Mouse (Mus musculus) retina, adult 2 months (tissue): ENCODE data around the gene Mars.

ENCODE experiments used
- DNase-seq: peaks from one replicate; pipeline ENCODE4 v3.0.0-alpha.2; 2012; ENCODE audit warnings: low read depth, low spot score

Mars gene

GRCm38 (mm10) chr10:127287271-127287935 is 24.2 kb downstream of the Mars start:
- DNase-seq: no peak

DNA sequence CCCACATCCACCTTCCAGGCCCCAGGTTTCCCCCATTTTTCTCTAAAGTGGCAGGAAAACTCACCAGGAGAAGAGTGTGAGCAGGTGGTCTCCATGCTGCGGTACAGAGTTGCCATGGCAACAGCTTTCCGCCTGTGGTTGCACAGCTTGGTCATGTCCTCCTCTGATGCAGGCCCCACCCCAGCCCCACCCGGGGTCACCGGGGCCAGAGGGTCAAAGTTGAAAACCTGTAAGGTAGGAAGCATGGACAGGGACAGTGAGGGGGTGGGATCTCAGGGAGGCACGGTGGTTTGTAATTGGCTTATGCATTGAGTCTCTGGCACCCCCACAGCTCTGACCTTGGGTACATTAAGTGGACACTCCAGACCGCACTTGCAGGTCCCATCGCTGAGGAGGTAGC is 24.9 kb downstream of the Mars start:
- DNase-seq: no peak

DNA sequence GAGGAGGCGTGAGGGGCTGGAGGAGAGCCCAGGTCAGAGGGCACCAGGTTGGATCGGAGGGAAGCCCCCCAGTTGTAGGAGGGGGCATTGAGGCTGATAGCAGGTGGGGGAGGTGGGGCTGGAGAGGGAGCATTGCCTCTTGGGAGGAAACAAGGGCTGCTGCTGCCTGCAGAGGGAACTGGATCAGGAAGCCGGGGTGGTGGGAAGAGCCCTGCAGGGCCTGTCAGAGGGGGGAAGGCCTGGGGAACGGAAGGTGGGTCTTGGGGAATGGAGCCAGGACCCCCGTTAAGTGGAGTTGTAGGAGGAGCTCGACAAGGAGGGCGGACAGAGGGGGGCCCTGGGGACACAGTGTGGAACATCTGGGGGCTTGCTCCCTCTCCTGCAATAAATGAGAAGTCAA is 25.4 kb downstream of the Mars start:
- DNase-seq: no peak

DNA sequence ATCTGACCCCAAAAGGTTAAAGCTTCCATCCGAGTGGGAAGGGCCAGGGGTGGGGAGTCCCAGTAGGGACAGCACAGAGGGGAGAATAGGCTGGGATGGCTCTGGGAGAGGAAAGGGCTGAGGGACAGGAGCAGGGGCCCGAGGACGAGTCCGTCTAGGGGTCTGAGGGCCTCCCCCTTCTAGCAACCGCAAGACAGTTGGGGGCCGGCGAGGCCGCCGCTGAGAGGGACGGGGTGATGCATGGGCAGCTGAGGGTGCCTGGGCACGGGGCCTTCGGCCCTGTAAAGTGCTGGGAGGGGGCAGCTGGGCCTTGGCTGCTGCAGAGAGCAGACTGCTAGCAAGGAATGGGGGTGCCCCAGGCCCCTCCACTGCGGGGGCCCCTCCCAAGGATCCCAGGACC is 25.9 kb downstream of the Mars start:
- no peak for DNase-seq

DNA sequence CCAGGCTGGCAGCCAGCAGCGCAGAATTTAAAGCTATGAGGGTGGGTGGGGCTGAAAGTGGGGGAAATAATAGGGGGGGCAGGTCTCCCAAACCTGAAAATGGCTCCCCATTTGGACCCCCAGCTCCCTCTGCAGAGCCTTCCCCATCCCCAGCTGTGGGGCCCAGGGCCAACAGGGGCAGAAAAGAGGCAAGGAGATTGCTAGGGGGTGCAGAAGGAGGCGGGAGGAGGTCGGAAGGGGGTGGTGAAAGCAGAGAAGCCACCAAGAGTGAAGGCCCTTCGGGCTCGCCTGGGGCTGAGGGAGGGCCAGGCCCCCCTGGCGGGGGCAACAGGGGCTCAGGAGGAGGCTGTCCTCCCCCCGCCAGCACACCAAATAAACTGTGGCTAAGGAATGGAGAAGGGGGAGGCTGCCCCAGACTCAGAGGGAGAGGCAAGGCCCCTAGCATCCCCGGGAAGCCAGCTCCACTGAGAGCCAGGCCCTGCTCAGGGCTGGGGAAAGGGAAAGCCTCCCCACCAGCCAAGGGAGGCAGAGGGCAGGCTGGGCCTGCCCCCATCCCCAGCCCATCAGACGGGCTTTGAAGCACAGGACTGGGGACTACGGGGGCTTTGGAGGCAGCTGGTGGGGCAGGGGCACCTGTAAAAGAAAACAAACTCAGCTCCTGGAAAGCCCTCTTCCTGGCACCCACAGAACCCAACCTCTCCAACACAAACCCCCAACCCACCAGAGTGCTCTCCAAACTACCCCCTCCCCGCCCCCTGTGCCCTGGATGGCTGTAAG is 26.7 kb downstream of the Mars start:
- DNase-seq: no peak

GRCm38 (mm10) chr10:127284105-127284622 is 27.4 kb downstream of the Mars start:
- no peak for DNase-seq

- DNase-seq: no peak
Observed at GRCm38 (mm10) chr10:127282620-127283215, 28.9 kb downstream of the Mars start.

GRCm38 (mm10) chr10:127281316-127281715 is 30.3 kb downstream of the Mars start:
- no peak for DNase-seq

- DNase-seq: no peak
Observed at GRCm38 (mm10) chr10:127279730-127280129, 31.9 kb downstream of the Mars start.

DNA sequence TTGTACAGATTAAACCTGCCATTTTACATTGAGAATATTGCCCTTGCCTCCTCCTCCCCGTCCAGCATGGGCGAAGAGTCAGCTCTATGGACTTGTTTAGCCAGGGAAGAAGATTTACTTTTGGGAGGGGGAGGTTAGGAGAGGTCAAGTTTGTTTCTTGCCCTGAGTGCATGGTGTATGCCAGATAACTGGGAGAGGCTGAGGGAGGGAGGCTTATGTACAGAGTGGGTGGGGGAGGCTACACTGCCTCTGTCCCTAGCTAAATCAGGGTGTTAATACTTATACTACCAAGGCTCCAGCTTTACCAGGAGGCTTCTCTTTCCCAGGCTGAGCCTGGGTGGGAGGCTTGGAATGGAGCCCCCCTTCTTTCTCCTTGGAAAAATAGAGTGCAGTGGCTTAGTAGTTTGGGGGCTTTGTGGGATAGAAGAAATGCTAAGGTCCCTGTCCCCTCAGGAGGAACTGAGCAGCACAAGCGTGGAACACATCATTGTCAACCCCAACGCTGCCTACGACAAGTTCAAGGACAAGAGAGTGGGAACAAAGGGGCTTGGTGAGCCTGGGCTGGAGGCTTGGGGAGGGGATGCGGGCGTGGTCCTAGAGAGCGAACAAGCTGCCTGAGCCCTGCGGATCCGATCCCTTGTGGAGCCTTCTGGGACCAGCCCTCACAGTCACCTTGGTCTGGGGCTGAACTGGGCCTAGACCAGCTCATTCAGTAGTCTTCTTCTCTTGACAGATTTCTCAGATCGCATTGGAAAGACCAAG is 37.1 kb downstream of the Mars start:
- DNase-seq: no peak

DNA sequence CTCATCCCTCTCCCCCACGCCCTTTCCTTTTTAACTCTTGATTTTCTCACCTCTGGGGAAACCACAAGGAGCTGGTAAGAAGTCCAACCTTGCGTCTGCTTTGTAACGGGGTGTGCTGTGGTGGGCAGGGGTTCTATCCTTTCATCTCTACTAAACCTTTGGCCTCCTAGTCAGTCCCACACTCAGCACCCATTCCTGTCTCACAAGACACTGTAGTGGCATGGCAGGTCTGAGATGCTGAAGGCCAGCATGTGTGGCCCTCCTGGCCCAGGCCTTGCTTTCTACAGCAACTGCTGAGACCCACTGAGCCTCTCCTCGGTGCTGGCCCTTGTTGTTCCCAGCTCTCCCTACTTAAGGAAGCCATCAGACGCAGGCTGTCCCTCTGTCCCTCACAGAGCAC is 39.2 kb downstream of the Mars start:
- no peak for DNase-seq

GRCm38 (mm10) chr10:127269884-127270283 is 41.7 kb downstream of the Mars start:
- no peak for DNase-seq

DNA sequence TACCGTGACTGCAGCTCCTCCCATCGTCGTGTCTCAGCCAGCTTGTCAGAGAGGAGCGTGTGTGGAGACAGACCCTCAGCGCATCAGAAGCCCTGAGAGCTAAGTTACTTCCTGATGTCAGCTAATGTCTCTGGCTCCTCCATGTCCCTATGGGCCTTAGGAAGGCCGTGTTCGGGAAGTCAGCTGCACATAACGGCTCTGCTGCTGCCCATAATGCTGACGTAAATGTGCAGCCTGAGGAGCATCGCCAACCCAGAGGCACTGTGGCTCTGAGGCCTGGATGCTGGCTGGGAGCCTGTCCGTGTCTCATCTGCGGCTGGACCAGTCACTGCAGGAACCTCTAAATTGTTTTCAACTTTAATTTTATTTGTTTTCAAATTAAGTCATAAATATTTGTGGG is 42.5 kb downstream of the Mars start:
- no peak for DNase-seq

DNA sequence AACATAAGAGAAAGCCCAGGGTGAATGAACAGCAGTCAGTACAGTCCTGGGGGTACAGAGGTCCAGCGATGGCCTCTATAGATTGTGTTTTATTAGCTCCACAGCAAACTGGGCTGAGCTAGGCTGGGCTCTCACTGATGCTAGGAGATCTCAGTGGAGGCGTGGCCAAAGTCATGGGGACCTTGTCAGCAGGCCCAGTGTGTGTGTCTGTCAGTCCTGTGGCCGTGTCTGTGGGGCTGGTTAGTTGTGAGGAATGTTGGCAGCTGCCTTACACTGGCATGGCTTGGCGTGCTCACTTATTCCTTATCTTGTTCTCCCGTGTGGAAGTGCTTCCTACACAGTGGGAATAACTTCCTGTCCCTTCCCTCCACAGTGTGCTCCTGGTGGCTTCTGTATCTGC is 43.2 kb downstream of the Mars start:
- no peak for DNase-seq

DNA sequence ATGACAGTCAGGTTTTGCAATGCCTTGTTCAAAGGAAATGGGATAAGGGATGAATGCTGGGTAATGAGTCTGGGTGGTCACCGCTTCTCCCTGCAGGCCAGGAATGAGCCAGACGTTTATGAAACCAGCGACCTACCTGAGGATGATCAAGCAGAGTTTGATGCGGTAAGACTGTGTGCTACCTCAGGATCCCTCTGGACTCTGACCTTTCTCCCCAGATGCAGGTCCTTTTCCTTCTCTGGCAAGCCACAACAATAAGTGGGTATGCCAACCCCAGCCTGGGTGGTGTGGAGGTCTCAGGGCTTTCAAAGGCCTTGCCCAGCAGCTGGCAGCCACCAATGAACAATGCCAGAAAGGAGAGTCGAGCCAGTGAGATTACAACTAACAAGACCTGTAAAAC is 44.3 kb downstream of the Mars start:
- DNase-seq: no peak

DNA sequence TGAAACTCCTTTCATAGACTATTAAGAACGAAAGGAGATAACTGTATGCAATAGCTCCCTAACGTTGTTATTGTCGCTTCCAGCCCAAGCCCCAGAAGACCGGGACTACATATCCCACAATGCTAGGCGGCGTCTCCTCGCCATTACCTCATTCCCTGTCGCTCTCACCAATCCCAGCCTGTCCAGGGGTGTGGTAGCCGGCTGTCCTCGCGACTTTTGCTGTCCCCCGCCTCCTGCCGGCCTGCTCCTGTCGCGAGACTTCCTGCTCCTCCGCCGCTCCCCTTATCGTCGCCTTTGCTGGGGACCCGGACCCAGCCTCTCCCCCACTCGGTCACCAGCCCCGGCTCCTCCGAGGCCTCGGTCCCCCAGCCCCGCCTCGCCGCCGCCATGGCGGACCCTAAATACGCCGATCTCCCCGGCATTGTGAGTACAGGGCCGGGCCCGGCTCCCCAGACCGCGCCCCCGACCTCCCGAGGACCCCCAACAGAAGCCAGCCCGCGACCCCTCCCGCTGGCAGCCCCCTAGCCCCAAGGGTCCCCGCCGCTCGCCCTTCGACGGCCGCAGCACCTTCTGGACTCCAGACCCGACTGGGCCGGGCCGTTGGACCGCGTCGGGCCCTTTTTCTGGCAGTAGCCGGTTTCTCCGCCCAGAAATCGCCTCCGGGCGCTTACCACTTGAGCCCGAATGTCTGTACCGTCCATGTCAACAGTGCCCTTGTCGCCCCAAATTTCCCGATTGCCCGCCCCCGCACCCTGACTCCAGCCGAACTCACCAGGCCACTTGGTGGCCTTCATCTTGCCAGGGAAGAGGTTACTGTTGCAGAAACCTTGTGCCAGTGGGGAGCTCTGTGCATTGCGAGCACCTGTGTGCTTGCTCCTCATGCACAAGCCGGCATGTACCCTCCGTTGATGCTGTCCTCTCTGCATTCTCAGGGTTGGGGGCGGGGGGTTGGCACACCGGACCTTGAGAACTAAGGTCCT is 45.2 kb downstream of the Mars start, which contains the start of gene Dctn2:
Gene Dctn2 (plus strand): TSS at position 257 of the 980 bp plus-strand sequence.
- peak; percentile 82 for DNase-seq

- DNase-seq: no peak
Observed at GRCm38 (mm10) chr10:127265727-127266111, 45.9 kb downstream of the Mars start.

DNA sequence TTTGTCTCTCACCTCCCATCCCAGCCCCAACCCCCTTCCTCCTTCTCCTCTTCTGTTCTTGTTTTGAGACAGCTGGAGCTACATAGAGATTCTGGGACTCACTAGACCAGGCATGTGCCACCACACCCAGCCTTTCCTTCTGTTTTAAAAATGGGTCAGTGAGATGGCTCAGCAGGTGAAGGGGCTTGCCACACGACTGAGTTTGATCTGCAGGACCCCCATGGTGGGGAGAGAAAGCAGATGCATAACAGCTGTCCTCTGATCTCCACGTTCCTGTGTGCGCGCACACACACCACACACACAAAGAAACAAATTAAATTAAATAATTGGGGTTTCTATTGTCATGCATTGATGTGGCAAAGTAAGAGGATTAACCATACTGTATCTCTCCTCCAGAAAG is 46.6 kb downstream of the Mars start:
- no peak for DNase-seq

- DNase-seq: no peak
Observed at GRCm38 (mm10) chr10:127264336-127264735, 47.2 kb downstream of the Mars start.

DNA sequence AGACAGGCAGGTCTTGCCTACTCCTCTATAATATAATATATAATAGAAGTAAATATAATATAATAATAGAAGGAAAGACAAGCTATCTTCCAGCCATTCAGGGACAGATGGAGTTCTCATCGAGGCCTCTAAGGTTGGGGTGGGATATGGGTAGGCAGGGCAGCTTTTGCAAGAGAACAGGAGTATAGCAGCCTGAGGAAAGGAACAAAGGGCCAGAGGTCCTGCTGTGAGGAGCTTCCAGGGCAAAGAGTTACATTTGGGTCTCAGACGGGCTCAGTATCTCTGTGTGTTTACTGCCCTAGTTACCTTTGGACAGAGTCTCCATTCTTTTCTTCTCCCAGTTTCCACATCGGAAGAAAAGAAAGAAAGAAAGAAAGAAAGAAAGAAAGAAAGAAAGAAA is 48.0 kb downstream of the Mars start:
- DNase-seq: no peak
